Mouse (Mus musculus): ENCODE results near the gene Plxna1.

Gene Plxna1

GRCm38 (mm10) chr6:89362281-89363106 lies at the start of gene Plxna1:
Gene Plxna1 (minus strand): TSS chr6:89362620.
- peak; percentile 83 for DNase-seq (ENCODE audit: low spot score)

- no peak for DNase-seq (ENCODE audit: low spot score)
Observed at GRCm38 (mm10) chr6:89409041-89409440, 46.6 kb upstream of the Plxna1 start.

- DNase-seq (ENCODE audit: low spot score) = no peak
Observed at GRCm38 (mm10) chr6:89408259-89408658, 45.8 kb upstream of the Plxna1 start.

- no peak for DNase-seq (ENCODE audit: low spot score)
Observed at GRCm38 (mm10) chr6:89407247-89407889, 44.9 kb upstream of the Plxna1 start.

GRCm38 (mm10) chr6:89404964-89405363 lies 42.5 kb upstream of the Plxna1 start:
- DNase-seq (ENCODE audit: low spot score) = no peak

GRCm38 (mm10) chr6:89403257-89404225 lies 41.1 kb upstream of the Plxna1 start:
- no peak for DNase-seq (ENCODE audit: low spot score)

GRCm38 (mm10) chr6:89402406-89402805 lies 40.0 kb upstream of the Plxna1 start:
- DNase-seq (ENCODE audit: low spot score) = no peak

- no peak for DNase-seq (ENCODE audit: low spot score)
Observed at GRCm38 (mm10) chr6:89399564-89399963, 37.1 kb upstream of the Plxna1 start.

GRCm38 (mm10) chr6:89397919-89398318 lies 35.5 kb upstream of the Plxna1 start:
- DNase-seq (ENCODE audit: low spot score) = no peak

- DNase-seq (ENCODE audit: low spot score) = no peak
Observed at GRCm38 (mm10) chr6:89393820-89394219, 31.4 kb upstream of the Plxna1 start.

GRCm38 (mm10) chr6:89392213-89392612 lies 29.8 kb upstream of the Plxna1 start:
- no peak for DNase-seq (ENCODE audit: low spot score)

- no peak for DNase-seq (ENCODE audit: low spot score)
Observed at GRCm38 (mm10) chr6:89389771-89390170, 27.4 kb upstream of the Plxna1 start.

- no peak for DNase-seq (ENCODE audit: low spot score)
Observed at GRCm38 (mm10) chr6:89386956-89387355, 24.5 kb upstream of the Plxna1 start.

GRCm38 (mm10) chr6:89384699-89385098 lies 22.3 kb upstream of the Plxna1 start:
- DNase-seq (ENCODE audit: low spot score) = no peak

GRCm38 (mm10) chr6:89381851-89382250 lies 19.4 kb upstream of the Plxna1 start:
- no peak for DNase-seq (ENCODE audit: low spot score)

- no peak for DNase-seq (ENCODE audit: low spot score)
Observed at GRCm38 (mm10) chr6:89381172-89381571, 18.8 kb upstream of the Plxna1 start.

GRCm38 (mm10) chr6:89380751-89381150 lies 18.3 kb upstream of the Plxna1 start:
- DNase-seq (ENCODE audit: low spot score) = no peak

GRCm38 (mm10) chr6:89378264-89378663 lies 15.8 kb upstream of the Plxna1 start:
- no peak for DNase-seq (ENCODE audit: low spot score)

GRCm38 (mm10) chr6:89368812-89369211 lies 6.4 kb upstream of the Plxna1 start:
- no peak for DNase-seq (ENCODE audit: low spot score)

- DNase-seq (ENCODE audit: low spot score) = no peak
Observed at GRCm38 (mm10) chr6:89364342-89364741, 1.9 kb upstream of the Plxna1 start.

- no peak for DNase-seq (ENCODE audit: low spot score)
Observed at GRCm38 (mm10) chr6:89363107-89363451, 659 bp upstream of the Plxna1 start.

Data from yolk sac, embryonic 10.5 days (tissue).